Mouse (Mus musculus): ENCODE data around the gene Arhgef11. TPM values are rescaled to one million over a fixed set of nuclear protein-coding genes. Genes with fewer than 3 reads are reported as not detected.

Gene Arhgef11
- polyA plus RNA-seq, 1 experiment from 2014 or later: 8.3 TPM

DNA sequence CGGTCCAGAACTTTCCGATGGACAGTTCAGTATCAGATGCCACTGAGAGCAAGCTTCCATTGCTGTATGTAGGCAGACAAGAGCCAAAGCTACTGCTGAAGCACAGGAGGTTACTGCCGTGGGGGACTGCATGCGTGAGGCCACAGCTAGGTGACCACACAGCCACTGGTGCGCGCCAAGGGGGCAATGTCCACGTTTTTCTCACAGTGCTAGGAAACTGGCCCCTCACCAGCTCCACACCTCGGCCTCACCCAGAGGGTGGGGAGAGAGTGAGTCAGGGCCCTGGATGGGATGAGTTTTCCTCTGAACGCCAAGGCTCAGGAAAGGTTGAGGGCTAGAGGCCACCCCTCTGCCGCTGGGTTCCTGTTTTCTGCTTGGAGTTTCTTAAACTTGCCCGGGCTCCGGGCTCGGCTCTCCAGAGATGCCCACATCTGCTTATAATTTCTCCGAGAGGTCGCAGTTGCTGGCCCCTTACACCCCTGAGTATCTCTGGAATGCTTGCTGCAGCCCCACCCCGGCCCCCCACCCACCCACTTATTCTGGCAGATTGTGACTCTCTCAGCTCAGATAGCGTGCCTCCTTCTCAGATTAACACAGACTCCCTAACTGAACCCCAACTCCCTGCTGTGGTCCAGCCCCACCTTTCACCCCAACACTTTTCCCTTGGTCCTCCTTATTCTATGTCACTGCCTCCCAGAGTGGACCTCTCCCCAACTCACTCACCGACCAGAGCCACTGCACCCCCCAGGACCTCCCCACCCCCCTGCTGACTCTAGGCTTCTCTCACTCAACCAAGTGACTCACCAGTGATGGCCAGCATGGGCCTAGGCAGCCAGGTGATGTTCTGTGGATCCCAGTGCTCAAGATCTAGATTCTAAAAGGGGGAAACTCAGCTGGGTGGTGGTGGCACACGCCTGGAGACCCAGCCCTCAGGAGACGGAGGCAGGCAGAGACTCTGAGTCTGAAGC is 144.3 kb downstream of the Arhgef11 start:
- ATAC-seq (ENCODE audit: extremely low read depth, insufficient number of reproducible peaks, low FRiP score, low TSS enrichment): no peak
- Histone ChIP-seq H3K4me2 (no peak overlapping the region), H3K9me3 (no peaks in the 10 kb centered on the region), H3K36me3 (peaks cover 23% of the 10 kb centered on the region), H3K4me1 (peaks cover 55% of the 10 kb centered on the region), H3K27me3 (replicated peaks) (peaks cover 22% of the 10 kb centered on the region), H3K27ac (replicated peaks) (no peak overlapping the region), H3K9ac (0 out of 2 replicates have a peak overlapping the region, but pooled peaks have one; percentile 37), H3K4me3 (no peak overlapping the region)
- 64% methylated on average over 20 of the region's 20 CpGs for WGBS

DNA sequence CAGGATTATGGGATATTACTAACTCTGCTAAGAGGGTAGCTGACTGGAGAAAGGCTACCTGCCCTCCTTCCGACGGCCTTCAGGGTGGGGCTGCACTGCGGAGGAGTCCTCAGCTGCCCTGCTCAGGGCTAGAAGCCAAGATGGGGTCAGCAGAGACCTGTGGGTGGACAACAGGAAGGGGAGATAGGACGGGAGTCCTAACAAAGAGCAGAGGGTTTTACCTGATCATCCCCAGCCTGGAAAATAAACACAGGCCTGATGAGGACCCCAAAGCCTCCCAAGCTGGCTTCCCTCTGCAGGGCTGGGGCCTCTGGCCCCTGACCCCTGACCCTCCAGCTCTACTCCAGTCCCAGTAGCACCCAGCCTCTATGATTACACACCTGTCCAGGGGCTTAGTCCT is 145.8 kb downstream of the Arhgef11 start:
- peaks cover 13% of the 10 kb centered on the region for H3K27me3 ChIP-seq (replicated peaks)
- no peaks in the 10 kb centered on the region for H3K9me3 ChIP-seq
- peaks cover 13% of the 10 kb centered on the region for H3K36me3 ChIP-seq
- peak overlapping the region; percentile 72 for H3K4me2 ChIP-seq
- 47% methylated on average over 4 of the region's 4 CpGs for WGBS
- H3K9ac ChIP-seq: peak overlapping the region; percentile 54
- 0 out of 2 replicates have a peak overlapping the region, but pooled peaks have one; percentile 37 for H3K4me3 ChIP-seq
- ATAC-seq (ENCODE audit: extremely low read depth, insufficient number of reproducible peaks, low FRiP score, low TSS enrichment): no peak
- peak overlapping the region; percentile 91 for H3K27ac ChIP-seq (replicated peaks)
- peaks cover 68% of the 10 kb centered on the region for H3K4me1 ChIP-seq

DNA sequence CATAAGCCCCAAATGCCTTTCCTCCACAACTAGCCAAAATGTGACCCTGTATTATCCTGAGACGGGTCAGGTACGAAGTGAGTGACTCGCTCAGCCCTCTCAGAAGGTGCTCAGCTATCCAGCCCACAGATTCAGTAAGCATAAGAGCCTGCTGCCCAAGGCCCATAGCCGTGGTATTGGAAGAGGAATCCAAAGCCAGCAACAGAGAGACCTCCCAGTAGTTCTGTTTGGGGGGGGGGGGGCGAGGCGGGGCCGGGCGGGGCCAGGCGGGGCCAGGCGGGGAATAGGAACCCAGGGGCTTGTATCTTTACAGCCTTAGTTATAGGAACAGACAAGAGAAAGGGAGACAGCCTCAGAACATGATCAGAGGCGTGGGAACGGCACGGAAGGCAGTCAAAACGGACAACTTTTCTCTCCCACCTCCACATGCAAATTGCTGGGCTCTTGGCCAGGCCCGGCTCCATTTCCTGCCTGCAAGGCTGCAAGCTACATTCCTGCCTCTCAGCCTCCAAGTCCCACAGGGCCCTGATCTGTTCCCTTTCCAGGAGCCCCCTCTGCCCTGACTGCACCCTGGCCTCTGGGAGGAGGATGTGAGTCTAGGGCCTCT is 146.4 kb downstream of the Arhgef11 start:
- 17% methylated on average over 11 of the region's 15 CpGs for WGBS
- Histone ChIP-seq H3K9me3 (no peaks in the 10 kb centered on the region), H3K36me3 (peaks cover 11% of the 10 kb centered on the region; the same call in 1 of the 2 replicates), H3K27ac (replicated peaks) (peak overlapping the region; percentile 91), H3K27me3 (replicated peaks) (peaks cover 12% of the 10 kb centered on the region; the same call in 1 of the 2 replicates), H3K4me1 (peaks cover 68% of the 10 kb centered on the region), H3K9ac (peak overlapping the region; percentile 54), H3K4me2 (peak overlapping the region; percentile 72), H3K4me3 (peak overlapping the region; percentile 37)
- 0 out of 2 replicates have a peak, but pooled peaks have one; percentile 17 for ATAC-seq (ENCODE audit: extremely low read depth, insufficient number of reproducible peaks, low FRiP score, low TSS enrichment)

DNA sequence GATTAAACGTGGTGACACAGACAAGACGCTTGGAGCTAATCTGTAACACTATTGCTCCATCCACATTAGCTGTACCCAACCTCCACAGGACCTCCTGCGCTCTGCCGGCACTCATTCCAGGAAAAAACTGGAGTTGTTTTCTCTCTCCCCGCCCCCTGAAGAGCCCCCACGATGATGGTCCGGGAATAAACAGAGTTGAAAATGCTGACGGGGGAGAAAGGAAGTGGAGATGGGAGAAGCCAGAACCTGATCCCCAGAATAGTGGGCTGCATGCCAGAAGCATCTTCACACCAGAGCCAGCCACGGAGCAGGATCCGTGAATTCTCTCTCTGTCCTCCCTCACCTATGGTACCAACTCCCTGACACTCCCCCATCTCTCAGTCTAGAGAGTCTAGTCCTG is 147.1 kb downstream of the Arhgef11 start:
- H3K4me3 ChIP-seq: peak overlapping the region; percentile 37
- H3K9me3 ChIP-seq: no peaks in the 10 kb centered on the region
- peaks cover 71% of the 10 kb centered on the region for H3K4me1 ChIP-seq
- peaks cover 14% of the 10 kb centered on the region for H3K27me3 ChIP-seq (replicated peaks)
- H3K27ac ChIP-seq (replicated peaks): peak overlapping the region; percentile 91
- H3K9ac ChIP-seq: peak overlapping the region; percentile 54
- H3K36me3 ChIP-seq: 0 out of 2 replicates have a peak, but pooled peaks cover 7% of the 10 kb centered on the region
- 16% methylated on average over 10 of the region's 10 CpGs for WGBS
- ATAC-seq (ENCODE audit: extremely low read depth, insufficient number of reproducible peaks, low FRiP score, low TSS enrichment): no peak
- peak overlapping the region; percentile 72 for H3K4me2 ChIP-seq

DNA sequence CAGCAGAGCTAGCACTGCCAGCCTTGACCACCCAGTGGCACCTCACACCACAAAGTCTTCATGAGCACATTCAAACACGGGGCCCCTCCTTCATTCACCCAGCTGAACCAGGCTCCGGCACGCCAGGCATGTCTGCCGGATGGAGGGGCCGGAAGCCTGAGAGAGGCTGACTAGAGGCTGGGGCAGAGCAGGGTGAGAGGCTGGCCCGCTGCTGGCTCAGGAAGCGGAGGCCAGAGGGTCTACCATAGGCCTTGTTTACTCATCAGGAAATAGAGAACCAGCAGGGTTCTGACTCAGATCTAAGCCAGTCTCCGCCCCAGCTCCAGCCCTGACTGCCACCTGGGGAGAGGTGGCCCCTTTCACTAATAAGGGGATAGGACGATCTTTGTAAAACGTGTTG is 147.7 kb downstream of the Arhgef11 start:
- H3K9me3 ChIP-seq: no peaks in the 10 kb centered on the region
- 17% methylated on average over 10 of the region's 10 CpGs for WGBS
- 0 out of 2 replicates have a peak, but pooled peaks cover 3% of the 10 kb centered on the region for H3K36me3 ChIP-seq
- H3K4me2 ChIP-seq: peak overlapping the region; percentile 72
- peak overlapping the region; percentile 15 for H3K9ac ChIP-seq
- ATAC-seq (ENCODE audit: extremely low read depth, insufficient number of reproducible peaks, low FRiP score, low TSS enrichment): no peak
- peak overlapping the region; percentile 37 for H3K4me3 ChIP-seq
- peaks cover 71% of the 10 kb centered on the region for H3K4me1 ChIP-seq
- peak overlapping the region; percentile 91 for H3K27ac ChIP-seq (replicated peaks)
- H3K27me3 ChIP-seq (replicated peaks): peaks cover 18% of the 10 kb centered on the region

DNA sequence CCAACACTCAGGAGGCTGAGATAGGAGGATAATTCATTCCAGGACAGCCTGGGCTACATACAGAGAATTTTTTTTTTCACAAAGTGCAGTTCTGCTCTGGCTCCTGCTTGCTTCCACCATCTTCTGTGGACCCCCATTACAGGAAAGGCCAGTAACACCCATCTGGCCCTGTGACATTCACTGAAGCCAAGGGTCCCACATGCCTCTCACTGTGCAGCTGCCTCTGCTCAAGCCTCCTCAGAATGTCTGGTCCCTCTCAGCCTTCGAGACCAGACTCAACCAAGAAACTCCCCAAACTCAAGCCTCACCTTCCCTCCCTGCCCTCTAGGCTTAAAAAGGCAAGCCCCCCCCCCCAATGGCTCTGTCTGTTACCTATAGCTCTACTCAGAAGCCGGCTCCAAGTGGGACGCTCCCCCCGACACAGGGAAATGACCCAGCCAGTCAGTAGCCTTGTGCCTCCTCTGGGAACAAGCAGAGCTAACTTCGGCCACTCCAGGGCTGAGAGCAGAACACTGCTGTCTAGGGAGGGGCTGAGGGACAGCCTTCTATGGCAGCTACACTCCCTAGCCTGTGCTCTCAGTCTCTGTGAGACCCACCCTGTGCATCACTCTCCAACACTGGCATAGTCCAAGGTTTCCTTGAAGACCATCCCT is 148.4 kb downstream of the Arhgef11 start:
- H3K4me2 ChIP-seq: peak overlapping the region; percentile 72
- H3K4me3 ChIP-seq: no peak overlapping the region
- peaks cover 22% of the 10 kb centered on the region for H3K27me3 ChIP-seq (replicated peaks)
- no peaks in the 10 kb centered on the region for H3K36me3 ChIP-seq
- peaks cover 71% of the 10 kb centered on the region for H3K4me1 ChIP-seq
- peak overlapping the region; percentile 15; the same call in 1 of the 2 replicates for H3K9ac ChIP-seq
- H3K27ac ChIP-seq (replicated peaks): peak overlapping the region; percentile 91
- ATAC-seq (ENCODE audit: extremely low read depth, insufficient number of reproducible peaks, low FRiP score, low TSS enrichment): no peak
- no peaks in the 10 kb centered on the region for H3K9me3 ChIP-seq
- WGBS: 54% methylated on average over 5 of the region's 5 CpGs

DNA sequence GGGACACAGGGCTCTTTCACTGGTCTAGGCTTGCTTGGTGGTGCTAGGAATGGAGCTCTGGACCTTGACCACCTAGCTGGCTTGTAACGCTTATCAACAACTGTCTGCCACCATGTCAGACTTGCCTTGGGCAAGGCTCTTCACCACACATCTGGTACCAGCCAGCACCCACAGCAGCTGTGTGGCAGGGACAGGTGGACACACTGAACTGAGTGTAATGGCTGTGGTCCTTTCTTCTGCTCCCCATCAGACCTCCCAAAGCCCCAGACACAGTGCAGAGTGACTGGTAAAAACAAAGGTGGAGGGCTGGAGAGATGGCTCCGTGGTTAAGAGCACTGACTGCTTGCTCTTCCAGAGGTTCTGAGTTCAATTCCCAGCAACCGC is 148.9 kb downstream of the Arhgef11 start:
- H3K27me3 ChIP-seq (replicated peaks): peaks cover 26% of the 10 kb centered on the region
- H3K9me3 ChIP-seq: no peaks in the 10 kb centered on the region
- H3K4me3 ChIP-seq: no peak overlapping the region
- peak overlapping the region; percentile 91 for H3K27ac ChIP-seq (replicated peaks)
- no peak for ATAC-seq (ENCODE audit: extremely low read depth, insufficient number of reproducible peaks, low FRiP score, low TSS enrichment)
- 75% methylated on average over 3 of the region's 3 CpGs for WGBS
- 0 out of 2 replicates have a peak overlapping the region, but pooled peaks have one; percentile 6 for H3K9ac ChIP-seq
- no peaks in the 10 kb centered on the region for H3K36me3 ChIP-seq
- H3K4me1 ChIP-seq: peaks cover 69% of the 10 kb centered on the region
- H3K4me2 ChIP-seq: peak overlapping the region; percentile 72

DNA sequence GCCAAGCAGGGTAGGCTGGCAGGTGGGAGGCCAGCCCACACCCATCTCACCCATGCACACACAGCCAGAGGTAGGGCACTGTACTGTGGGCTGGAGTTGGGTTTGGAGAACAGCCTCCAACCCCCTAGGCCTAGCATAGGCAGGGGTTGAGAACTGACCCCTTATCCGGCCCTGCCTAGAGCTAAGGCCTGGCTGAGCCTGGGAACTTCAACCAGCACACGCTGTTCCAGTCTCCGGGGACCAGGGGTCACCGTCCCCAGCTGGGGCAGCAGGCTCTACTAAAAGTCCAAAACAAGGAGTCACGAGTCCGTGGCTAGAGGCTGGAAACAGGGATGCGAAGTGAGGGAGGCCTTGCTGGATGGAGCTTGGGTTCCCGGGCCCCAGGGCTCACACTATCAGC is 150.4 kb downstream of the Arhgef11 start:
- no peaks in the 10 kb centered on the region for H3K9me3 ChIP-seq
- peaks cover 54% of the 10 kb centered on the region for H3K4me1 ChIP-seq

DNA sequence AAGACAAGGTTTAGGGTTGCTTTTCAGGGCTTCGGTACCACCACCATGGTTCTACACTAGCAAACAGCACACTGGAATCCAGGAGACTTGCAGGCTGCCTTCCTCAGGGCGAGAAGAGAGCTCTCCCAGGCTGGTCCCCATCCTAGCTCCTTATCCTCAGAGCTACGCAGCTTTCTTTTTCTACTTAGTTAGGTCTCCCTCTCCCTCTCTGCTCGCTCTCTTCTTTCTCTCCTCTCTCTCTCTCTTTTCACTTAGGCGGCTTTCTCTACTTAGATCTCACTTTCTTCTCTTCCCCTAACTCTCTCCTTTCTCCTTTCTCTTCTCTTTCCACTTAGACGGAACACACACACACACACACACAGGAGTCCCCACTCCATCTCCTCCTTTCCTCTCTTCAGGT is 151.1 kb downstream of the Arhgef11 start:
- Histone ChIP-seq H3K27me3 (replicated peaks) (peaks cover 47% of the 10 kb centered on the region), H3K36me3 (no peaks in the 10 kb centered on the region), H3K27ac (replicated peaks) (peak overlapping the region; percentile 82), H3K4me1 (peaks cover 48% of the 10 kb centered on the region), H3K4me2 (peak overlapping the region; percentile 72), H3K9me3 (no peaks in the 10 kb centered on the region), H3K9ac (peak overlapping the region; percentile 82), H3K4me3 (peak overlapping the region; percentile 65)
- WGBS: 31% methylated on average over 6 of the region's 6 CpGs
- ATAC-seq (ENCODE audit: extremely low read depth, insufficient number of reproducible peaks, low FRiP score, low TSS enrichment): no peak

More for the DNA sequence above, 150.4 kb downstream of the Arhgef11 start:
- WGBS: 58% methylated on average over 8 of the region's 8 CpGs
- Histone ChIP-seq H3K27ac (replicated peaks) (peak overlapping the region; percentile 82), H3K9ac (peak overlapping the region; percentile 82), H3K27me3 (replicated peaks) (peaks cover 40% of the 10 kb centered on the region), H3K4me3 (peak overlapping the region; percentile 65), H3K4me2 (peak overlapping the region; percentile 72), H3K36me3 (no peaks in the 10 kb centered on the region)
- no peak for ATAC-seq (ENCODE audit: extremely low read depth, insufficient number of reproducible peaks, low FRiP score, low TSS enrichment)

DNA sequence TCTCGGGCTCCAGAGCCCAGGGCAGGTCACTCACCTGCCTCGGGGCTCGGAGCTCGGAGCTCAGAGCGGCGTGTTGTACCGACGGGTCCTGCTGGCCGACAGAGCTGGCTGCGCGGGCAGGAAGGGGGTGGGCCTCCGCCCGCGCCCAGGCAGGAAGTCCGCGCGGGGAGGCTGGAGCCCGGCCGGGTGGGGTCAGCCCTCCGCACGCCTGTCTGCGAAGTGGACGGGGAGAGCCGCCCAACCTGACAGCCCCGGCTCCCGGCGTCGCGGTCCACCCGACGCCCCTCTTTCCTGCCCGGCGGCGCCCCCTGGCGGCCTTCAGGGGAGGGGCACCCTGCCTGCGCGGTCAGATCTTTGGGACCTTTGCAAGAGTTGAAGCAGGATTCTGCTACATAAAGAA is 151.5 kb downstream of the Arhgef11 start:
- under 1% methylated on average over 37 of the region's 37 CpGs for WGBS
- Histone ChIP-seq H3K4me1 (peaks cover 44% of the 10 kb centered on the region), H3K9ac (peak overlapping the region; percentile 82), H3K27me3 (replicated peaks) (peaks cover 49% of the 10 kb centered on the region), H3K4me2 (peak overlapping the region; percentile 72), H3K36me3 (no peaks in the 10 kb centered on the region), H3K4me3 (peak overlapping the region; percentile 65), H3K9me3 (no peaks in the 10 kb centered on the region), H3K27ac (replicated peaks) (peak overlapping the region; percentile 82)
- peak; percentile 67; the same call in 1 of the 2 replicates for ATAC-seq (ENCODE audit: extremely low read depth, insufficient number of reproducible peaks, low FRiP score, low TSS enrichment)

DNA sequence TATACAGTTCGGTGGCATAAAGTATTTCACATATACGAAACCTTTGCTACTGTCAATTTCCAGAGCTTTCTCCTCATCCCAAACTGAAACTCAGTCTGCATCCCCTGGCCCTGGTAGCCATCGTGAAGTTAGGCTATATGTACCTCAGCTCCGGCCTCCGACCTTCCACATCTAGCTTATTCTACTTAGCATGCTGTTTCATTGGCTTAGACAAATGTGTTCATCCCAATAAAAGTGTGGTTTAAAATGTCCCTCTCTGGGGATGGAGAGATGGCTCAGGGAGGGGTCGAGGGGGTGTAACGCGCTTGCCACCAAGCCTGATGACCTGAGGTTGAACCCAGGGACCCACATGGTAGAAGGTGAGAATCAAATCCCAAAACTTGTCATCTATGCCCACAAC is 152.1 kb downstream of the Arhgef11 start:
- H3K36me3 ChIP-seq: no peaks in the 10 kb centered on the region
- peak overlapping the region; percentile 72 for H3K4me2 ChIP-seq
- no peak for ATAC-seq (ENCODE audit: extremely low read depth, insufficient number of reproducible peaks, low FRiP score, low TSS enrichment)
- H3K27ac ChIP-seq (replicated peaks): no peak overlapping the region
- no peak overlapping the region for H3K9ac ChIP-seq
- 69% methylated on average over 8 of the region's 8 CpGs for WGBS
- H3K9me3 ChIP-seq: no peaks in the 10 kb centered on the region
- peaks cover 56% of the 10 kb centered on the region for H3K27me3 ChIP-seq (replicated peaks)
- peaks cover 38% of the 10 kb centered on the region for H3K4me1 ChIP-seq
- H3K4me3 ChIP-seq: no peak overlapping the region
